Mouse (Mus musculus): ENCODE measurements around the gene Prkca.

DNA sequence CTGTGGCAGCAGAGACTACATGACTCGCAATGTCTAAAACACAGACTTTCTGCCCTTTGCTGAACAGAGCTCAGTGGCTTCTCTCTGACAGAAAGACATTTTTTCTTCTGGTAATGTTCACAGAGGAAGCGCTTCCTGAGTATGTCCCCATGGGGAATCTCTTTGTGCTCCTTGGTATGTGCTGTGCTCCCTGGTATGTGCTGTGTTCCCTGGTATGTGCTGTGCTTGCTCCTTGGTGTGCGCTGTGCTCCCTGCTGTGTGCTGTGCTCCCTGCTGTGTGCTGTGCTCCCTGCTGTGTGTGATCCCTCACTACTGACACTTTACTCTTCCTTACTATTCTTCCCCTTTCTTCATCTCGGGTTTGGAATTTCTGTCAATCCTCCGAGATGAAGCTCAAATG is 330.3 kb downstream of the Prkca start:
- TF ChIP-seq ZNF384 (IDR thresholded peaks at IDR 0.05; ENCODE audit: low read depth, low read length) (no peak), MAZ (IDR thresholded peaks at IDR 0.05; ENCODE audit: low read depth, low read length) (no peak), USF2 (IDR thresholded peaks at IDR 0.05; ENCODE audit: borderline replicate concordance in 1 of 2, insufficient read depth in 1 of 2, low read depth in 1 of 2, low read length in 2 of 2) (no peak), NRF1 (IDR thresholded peaks at IDR 0.05; ENCODE audit: insufficient read depth, low read depth, low read length, poor library complexity, severe bottlenecking) (no peak)

Data from MEL (cell line).